ENCODE assay signal across 1 mouse cellular context in genomic region chr15:99726549-99726948, GRCm38 (mm10).
TF ChIP-seq lines count a peak whose summit lies in the region.

No protein-coding gene starts in this region.

TF ChIP-seq in CH12.LX, 34 proteins besides CTCF, POLR2A, EP300 and RAD21:
- TF ChIP-seq PAX5 (IDR thresholded peaks at IDR 0.05; ENCODE audit: low read length), result no peak
TF ChIP-seq in CH12.LX: peak in this region for 0.
